Mouse (Mus musculus): Measurements from ENCODE around the gene Cutal.

Gene Cutal

DNA sequence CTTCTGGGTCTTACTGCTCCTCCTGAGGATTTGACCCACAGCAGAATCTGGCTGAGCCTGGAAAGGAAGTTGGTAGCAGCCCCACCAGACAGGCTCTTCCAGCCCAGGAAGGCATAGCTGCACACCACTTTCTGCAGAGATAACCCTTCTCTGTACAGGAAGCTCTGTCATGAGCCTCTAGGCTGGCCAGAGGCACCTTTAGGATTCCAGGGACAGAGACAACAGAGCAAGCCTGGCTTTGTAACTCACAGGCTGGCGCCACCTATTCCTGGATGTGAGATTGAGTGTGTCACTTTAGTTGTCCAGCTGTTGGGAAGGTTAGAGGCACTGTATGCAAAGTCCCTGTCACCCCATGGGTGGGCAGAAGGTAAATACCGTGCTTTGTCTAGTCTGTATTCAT lies 40.9 kb downstream of the Cutal start:
- DNase-seq (ENCODE audit: low spot score in 2 of 2): no peak

DNA sequence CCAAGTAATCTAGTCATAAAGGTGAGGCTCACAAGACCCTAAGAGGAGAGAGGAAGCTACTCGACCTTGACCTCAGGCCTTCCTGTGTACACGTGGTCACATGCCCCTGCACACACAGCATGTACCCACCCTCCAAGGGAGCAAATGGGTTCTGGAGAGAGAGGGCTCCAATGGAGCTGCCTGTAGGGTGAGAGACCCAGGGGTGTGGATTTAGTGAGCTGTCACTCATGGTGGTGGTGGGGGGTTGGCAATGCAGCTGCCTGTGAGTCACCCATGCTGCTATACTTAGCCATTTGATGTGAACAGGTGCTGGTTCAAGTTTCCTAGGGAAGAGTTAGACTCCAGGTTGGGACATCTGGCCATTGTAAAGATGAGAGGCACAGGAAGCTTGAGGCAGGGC lies 45.9 kb downstream of the Cutal start:
- DNase-seq (ENCODE audit: low spot score in 2 of 2): no peak

GRCm38 (mm10) chr2:34922729-34923128 lies 48.5 kb downstream of the Cutal start:
- DNase-seq (ENCODE audit: low spot score in 2 of 2): no peak

DNA sequence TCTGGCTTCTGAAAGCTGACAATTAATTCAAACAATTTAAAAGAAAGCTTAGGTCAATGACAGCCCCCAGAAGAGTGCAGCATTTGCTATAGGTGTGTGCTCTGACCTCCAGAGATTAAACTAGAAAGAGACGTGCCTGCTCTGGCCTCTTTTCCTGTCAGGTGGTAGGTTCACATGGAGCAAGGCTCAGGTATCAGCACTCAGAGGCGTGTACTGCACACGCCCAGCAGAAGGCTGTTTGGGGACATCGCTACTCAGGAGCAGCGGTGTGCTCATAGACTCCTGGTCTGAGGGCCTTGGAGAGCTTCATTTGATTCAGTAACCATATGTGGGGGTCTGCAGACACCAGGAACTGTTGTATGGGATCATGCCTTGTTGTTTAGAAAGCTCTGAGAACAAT lies 53.1 kb downstream of the Cutal start:
- DNase-seq (ENCODE audit: low spot score in 2 of 2): no peak

DNA sequence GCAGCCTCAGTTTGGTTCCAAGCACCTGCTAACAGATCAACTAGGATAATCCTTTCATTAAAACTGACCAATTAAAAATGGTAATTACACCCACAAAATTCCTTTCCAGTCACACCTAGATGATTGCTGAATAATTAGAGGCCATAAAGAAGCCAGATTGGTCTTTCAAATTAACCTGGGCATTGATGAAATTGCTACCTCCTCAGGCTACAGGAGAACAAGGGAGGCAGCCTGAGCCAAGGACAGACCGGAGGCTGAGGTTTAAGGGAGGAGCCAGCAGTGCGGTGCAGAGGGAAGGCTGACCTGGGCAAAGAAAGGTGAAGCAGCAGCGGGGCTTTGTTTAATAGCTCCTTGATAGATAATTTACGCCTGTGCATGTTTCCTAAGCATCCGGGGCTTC lies 63.3 kb downstream of the Cutal start:
- DNase-seq (ENCODE audit: low spot score in 2 of 2): no peak

GRCm38 (mm10) chr2:34938269-34939208 lies 64.3 kb downstream of the Cutal start:
- no peak for DNase-seq (ENCODE audit: low spot score in 2 of 2)

DNA sequence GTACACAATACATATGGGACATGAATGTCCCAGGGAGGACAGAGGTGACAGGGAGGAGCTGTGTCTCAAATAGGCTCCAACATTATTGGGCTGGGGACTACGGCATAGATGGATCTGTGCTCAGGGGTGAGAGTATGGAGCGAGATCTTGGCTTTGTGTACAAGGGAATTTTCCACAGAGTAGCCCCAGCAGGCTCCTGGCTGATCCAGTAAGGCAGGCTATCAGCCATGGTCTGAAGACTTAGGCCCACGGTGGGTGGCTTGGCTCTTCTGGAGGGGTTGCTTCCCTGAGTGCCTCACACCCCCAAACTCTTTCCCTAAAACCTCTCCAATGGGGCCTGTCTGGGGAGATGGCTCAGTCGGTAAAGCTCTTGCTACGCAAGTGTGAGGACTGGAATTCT lies 66.0 kb downstream of the Cutal start:
- DNase-seq (ENCODE audit: low spot score in 2 of 2): no peak

- DNase-seq (ENCODE audit: low spot score in 2 of 2): no peak
Measured at GRCm38 (mm10) chr2:34941061-34941675, 67.0 kb downstream of the Cutal start.
